Mouse (Mus musculus): ENCODE data around the gene Ppcs.

Ppcs gene

DNA sequence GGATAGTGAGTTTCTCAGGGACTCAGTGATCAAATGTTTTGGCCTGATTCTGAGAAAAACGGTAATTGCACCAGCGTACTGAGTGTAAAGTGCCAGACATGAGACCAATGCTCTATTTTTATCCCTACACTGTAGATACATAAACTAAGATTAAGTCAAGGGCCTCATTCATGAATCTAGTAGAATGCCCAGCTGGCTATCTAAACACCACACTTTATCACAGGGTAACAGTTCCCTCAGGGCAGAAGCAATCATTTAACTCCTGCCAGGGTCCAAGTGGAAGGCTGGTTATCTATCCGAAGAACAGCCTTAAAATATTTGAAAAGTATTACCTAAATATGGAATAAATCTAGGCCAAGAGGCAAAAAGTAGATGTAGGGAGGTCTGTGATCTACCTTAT lies 4.3 kb downstream of the Ppcs start:
- DNase-seq (ENCODE audit: low read depth, low spot score), result no peak

DNA sequence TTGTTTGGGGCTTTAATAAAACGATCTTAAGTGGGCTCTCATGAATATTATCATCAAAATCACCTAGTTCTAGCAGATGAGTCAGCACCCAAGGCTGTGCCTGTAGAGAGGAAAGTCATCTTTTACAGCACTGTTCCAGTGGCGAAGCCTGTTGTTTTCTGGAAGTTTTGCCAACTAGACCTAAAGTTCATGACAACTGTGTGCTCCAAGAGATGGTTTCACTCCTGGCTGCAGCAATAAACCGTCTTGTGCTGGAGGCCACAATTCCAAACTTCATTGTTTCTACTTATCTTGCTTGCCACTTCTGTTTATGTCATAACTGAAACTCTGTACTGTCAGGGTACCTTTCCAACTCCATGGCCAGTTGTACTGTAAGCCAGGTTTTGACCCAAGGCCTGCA lies 5.0 kb downstream of the Ppcs start:
- no peak for DNase-seq (ENCODE audit: low read depth, low spot score)

GRCm38 (mm10) chr4:119415072-119415753 lies 7.0 kb downstream of the Ppcs start, which contains the start of gene Ccdc30:
TSS of gene Ccdc30 (minus strand) at chr4:119415521.
- peak; percentile 52 for DNase-seq (ENCODE audit: low read depth, low spot score)

DNA sequence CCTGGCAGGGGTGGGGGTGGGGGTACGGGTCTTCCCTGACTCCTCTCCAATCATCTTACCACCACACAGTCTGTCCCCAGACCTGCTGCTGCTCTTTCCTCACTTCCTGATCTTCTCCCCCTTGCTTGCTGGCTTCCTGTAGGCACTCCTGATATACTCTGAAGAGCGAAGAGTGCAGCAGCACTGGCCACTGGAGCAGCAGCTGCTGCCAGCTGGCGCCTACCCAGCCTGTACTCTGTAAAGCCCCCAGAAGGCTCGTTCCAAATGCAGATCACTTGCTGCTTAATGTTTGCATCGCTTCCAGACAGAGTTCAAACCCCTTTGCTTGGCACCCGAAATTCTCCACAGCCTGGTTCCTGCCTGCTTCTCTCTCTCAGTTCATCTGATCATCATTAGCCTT lies 9.4 kb downstream of the Ppcs start:
- DNase-seq (ENCODE audit: low read depth, low spot score), result no peak

DNA sequence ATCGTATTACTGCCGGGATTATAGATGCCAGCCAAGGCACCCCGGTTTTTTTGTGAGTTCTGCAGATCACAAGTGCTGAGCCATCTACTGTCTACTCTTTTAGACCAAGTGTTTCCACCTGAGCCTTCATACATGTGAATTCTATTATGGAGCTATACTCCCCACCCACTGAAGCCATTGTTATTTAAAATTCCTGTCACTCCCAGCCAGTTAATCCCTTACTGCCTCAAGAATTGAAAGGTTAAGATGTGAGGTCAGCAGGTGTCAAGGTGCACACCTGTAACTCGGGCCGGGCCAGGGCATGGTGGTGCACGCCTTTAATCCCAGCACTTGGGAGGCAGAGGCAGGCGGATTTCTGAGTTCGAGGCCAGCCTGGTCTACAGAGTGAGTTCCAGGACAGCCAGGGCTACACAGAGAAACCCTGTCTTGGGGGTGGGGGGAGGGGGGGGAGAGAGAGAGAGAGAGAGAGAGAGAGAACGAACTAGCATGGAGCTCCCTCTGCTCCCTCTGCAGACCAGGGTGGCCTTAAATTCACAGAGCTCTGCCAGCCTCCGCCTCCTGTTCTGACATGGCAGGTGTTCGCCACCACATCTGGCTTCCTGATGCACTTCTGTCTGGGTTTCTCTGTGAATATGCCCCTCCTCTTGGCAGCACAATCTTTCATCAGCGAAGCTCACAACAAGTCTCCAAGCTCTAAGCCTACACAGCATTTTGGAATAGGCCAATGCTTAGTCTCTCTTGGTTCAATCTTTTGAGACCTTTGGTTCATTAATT lies 10.2 kb downstream of the Ppcs start:
- DNase-seq (ENCODE audit: low read depth, low spot score), result no peak

GRCm38 (mm10) chr4:119403431-119403830 lies 18.8 kb downstream of the Ppcs start:
- DNase-seq (ENCODE audit: low read depth, low spot score), result no peak

GRCm38 (mm10) chr4:119400896-119401295 lies 21.3 kb downstream of the Ppcs start:
- no peak for DNase-seq (ENCODE audit: low read depth, low spot score)

DNA sequence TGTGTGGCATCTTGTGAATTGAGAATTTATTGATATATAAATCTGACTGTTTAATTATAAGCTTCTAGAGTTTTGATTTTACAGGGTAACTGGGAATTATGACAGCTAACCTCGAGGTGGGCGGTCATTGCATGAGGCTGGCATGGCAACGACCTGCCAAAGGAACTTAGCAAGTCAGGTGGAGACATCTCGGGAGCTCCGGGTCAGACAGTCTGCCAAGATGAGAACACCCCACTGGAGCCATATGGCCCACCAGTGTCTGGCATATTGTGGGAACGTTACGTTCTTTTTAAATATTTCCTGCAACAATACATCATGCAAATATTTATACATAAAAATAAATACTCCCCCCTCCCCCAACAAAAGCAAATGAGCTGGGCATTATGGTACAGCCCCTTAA lies 23.5 kb downstream of the Ppcs start:
- DNase-seq (ENCODE audit: low read depth, low spot score), result no peak

DNA sequence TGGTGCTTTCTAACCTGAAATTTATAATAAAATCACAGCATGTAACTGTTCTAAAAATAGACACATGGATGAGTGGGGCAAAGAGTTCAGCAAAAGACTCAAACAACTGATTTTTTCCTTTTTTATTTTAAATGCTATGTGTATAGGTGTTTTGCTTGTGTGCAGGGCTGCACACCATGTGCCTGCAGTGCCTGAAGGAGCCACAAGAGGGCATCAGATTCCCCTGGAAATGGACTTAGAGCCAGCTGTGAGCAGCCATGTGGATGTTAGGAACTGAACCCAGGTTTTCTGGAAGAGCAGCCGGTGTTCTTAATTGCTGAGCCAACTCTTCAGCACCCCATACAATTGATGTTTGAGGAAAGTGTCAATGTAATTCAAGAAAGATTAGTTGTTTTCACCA lies 31.9 kb downstream of the Ppcs start:
- DNase-seq (ENCODE audit: low read depth, low spot score), result no peak

DNA sequence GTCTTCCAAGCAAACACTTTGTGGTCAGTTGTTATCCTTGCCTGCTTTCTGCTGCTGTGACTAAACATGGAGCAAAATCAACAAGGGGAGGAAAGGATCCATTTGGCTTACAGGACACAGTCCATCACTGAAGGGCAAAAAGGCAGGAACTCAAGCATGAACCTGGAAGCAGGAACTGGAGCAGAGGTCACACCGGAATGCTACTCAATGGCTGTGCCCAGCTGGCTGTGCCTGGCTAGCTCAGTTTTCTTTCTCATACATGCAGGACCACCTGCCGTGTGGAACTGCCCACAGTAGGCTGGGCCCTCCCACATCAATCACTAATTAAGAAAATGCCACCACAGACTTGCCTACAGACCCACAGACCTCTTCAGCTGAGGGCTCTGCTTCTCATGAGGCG lies 33.0 kb downstream of the Ppcs start:
- no peak for DNase-seq (ENCODE audit: low read depth, low spot score)

DNA sequence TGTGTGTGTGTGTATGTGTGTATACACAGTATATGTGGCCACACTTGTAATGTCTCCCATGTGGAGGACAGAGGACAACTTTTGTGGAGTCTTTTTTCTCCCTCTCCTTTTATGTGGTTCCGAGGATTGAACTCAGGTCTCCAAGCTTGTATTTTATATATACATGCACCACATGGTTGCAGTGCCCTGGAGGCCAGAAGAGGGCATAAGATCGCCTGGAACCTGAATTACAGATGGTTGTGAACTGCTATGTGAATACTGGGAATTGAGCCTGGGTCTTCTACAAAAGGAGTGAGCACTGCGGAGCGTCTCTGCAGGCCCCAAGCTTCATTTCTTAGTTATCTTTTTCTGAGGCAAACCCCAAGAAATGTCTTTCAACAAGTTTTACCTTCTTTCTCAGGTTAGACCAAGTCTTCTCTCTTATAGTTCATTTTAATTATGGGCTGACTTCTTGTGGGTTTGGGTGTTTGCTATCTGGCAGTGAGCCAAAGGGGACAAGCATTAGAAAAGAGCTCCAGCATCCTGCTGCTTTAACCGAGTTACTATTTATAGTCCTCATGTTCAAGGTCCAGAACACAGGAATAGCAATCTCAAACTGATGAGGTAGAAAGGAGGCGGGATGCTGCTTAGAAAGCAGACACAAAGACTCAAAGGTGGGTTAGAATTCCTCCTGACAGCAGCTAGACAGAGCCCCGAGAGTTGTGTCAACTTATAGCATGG lies 40.6 kb downstream of the Ppcs start:
- DNase-seq (ENCODE audit: low read depth, low spot score), result no peak

DNA sequence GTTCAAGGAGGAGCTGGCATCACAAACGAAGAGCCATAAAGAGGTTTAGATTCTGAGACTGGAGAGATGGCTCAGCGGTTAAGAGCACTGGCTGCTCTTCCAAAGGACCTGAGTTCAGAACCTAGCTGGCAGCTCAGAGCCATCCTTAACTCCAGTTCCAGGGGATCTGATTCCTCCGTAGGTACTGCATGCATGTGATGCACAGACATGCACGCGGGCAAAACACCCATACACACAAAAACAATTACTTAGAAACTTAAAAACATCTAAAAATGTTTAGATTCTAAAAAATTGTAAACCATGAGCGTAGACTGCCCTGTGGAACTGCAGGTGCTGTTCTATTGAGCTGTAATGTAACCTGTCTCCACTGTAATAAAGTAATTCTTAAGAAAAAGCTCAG lies 52.8 kb downstream of the Ppcs start:
- no peak for DNase-seq (ENCODE audit: low read depth, low spot score)
